Mouse (Mus musculus): Measurements from ENCODE around the gene B4galt2. TPM values are rescaled to one million over a fixed set of nuclear protein-coding genes. Genes with fewer than 3 reads are reported as not detected.

Gene B4galt2
- total RNA-seq, 4 experiments from 2014 or later = 1.7 to 3.5 (median 2.1) TPM

GRCm38 (mm10) chr4:117871787-117872186 lies 11.5 kb downstream of the B4galt2 start:
- no peak for DNase-seq (ENCODE audit: low spot score in 2 of 2)

- no peak for DNase-seq (ENCODE audit: low spot score in 2 of 2)
Observed at GRCm38 (mm10) chr4:117870437-117870836, 12.8 kb downstream of the B4galt2 start.

GRCm38 (mm10) chr4:117869317-117869716 lies 14.0 kb downstream of the B4galt2 start:
- DNase-seq (ENCODE audit: low spot score in 2 of 2) = no peak

- no peak for DNase-seq (ENCODE audit: low spot score in 2 of 2)
Observed at GRCm38 (mm10) chr4:117867823-117868222, 15.5 kb downstream of the B4galt2 start.

GRCm38 (mm10) chr4:117867000-117867399 lies 16.3 kb downstream of the B4galt2 start:
- DNase-seq (ENCODE audit: low spot score in 2 of 2) = no peak

GRCm38 (mm10) chr4:117866083-117866482 lies 17.2 kb downstream of the B4galt2 start:
- DNase-seq (ENCODE audit: low spot score in 2 of 2) = peak; percentile 71 to 86

- DNase-seq (ENCODE audit: low spot score in 2 of 2) = no peak
Observed at GRCm38 (mm10) chr4:117862823-117863222, 20.5 kb downstream of the B4galt2 start.

GRCm38 (mm10) chr4:117860570-117860969 lies 22.7 kb downstream of the B4galt2 start:
- no peak for DNase-seq (ENCODE audit: low spot score in 2 of 2)

- peak; percentile 40 to 68 for DNase-seq (ENCODE audit: low spot score in 2 of 2)
Observed at GRCm38 (mm10) chr4:117858794-117859193, 24.5 kb downstream of the B4galt2 start.

- DNase-seq (ENCODE audit: low spot score in 2 of 2) = no peak
Observed at GRCm38 (mm10) chr4:117855146-117855545, 28.1 kb downstream of the B4galt2 start.

- DNase-seq (ENCODE audit: low spot score in 2 of 2) = no peak
Observed at GRCm38 (mm10) chr4:117852152-117852868, 31.0 kb downstream of the B4galt2 start.

GRCm38 (mm10) chr4:117850871-117851270 lies 32.4 kb downstream of the B4galt2 start:
- DNase-seq (ENCODE audit: low spot score in 2 of 2) = no peak

- peak in 1 of 2 experiments; percentile 73 for DNase-seq (ENCODE audit: low spot score in 2 of 2)
Observed at GRCm38 (mm10) chr4:117850176-117850575, 33.1 kb downstream of the B4galt2 start.

GRCm38 (mm10) chr4:117849506-117849905 lies 33.8 kb downstream of the B4galt2 start:
- DNase-seq (ENCODE audit: low spot score in 2 of 2) = no peak

- no peak for DNase-seq (ENCODE audit: low spot score in 2 of 2)
Observed at GRCm38 (mm10) chr4:117849063-117849462, 34.2 kb downstream of the B4galt2 start.

GRCm38 (mm10) chr4:117847011-117847410 lies 36.3 kb downstream of the B4galt2 start:
- no peak for DNase-seq (ENCODE audit: low spot score in 2 of 2)

- DNase-seq (ENCODE audit: low spot score in 2 of 2) = no peak
Observed at GRCm38 (mm10) chr4:117846261-117846660, 37.0 kb downstream of the B4galt2 start.

GRCm38 (mm10) chr4:117845316-117845715 lies 38.0 kb downstream of the B4galt2 start:
- DNase-seq (ENCODE audit: low spot score in 2 of 2) = no peak

GRCm38 (mm10) chr4:117844467-117844866 lies 38.8 kb downstream of the B4galt2 start:
- no peak for DNase-seq (ENCODE audit: low spot score in 2 of 2)

GRCm38 (mm10) chr4:117843101-117843500 lies 40.2 kb downstream of the B4galt2 start:
- DNase-seq (ENCODE audit: low spot score in 2 of 2) = no peak

GRCm38 (mm10) chr4:117841566-117841965 lies 41.7 kb downstream of the B4galt2 start:
- DNase-seq (ENCODE audit: low spot score in 2 of 2) = no peak

- no peak for DNase-seq (ENCODE audit: low spot score in 2 of 2)
Observed at GRCm38 (mm10) chr4:117840821-117841220, 42.5 kb downstream of the B4galt2 start.

GRCm38 (mm10) chr4:117839366-117839765 lies 43.9 kb downstream of the B4galt2 start:
- no peak for DNase-seq (ENCODE audit: low spot score in 2 of 2)

Data from gastrocnemius, adult 8-10 months (tissue).